Mouse (Mus musculus): ENCODE results near the gene Pet100. TPM values are rescaled to one million over a fixed set of nuclear protein-coding genes. Genes with fewer than 3 reads are reported as not detected.

The Pet100 gene
- polyA plus RNA-seq, 1 experiment = not detected

DNA sequence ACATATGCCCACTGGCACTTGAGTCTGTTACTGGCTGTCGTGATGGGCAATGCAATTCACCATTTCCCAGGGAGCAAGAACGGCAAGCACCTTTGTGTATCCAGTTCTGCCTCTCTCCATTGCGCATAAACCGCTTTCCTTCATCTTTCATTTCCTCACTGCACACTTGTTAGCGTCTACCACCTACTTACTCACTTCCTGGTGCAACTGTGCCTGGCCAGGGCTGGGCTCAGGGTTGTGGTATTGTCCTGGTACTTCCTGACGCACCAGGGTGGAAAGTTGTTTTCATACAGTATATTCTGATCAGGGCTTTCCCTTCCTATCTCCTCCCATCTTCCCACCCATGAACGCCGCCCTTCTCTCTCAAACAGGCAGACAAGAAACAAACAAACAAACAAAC, 39.5 kb downstream of the Pet100 start:
- TF ChIP-seq CTCF (IDR thresholded peaks at IDR 0.05; ENCODE audit: insufficient read depth, low read depth, low read length) = no peak
- no peak for TF ChIP-seq POLR2A (IDR thresholded peaks at IDR 0.05; ENCODE audit: insufficient read depth, low read depth, low read length)
- 77% methylated on average over 8 of the region's 8 CpGs for WGBS
- H3K27ac ChIP-seq (ENCODE audit: insufficient read depth, low read depth, low read length) = no peak overlapping the region
- H3K4me3 ChIP-seq (ENCODE audit: insufficient read depth, low read depth, low read length) = no peak overlapping the region
- H3K4me1 ChIP-seq (ENCODE audit: control insufficient read depth, insufficient read depth, low read length) = peaks cover 4% of the 10 kb centered on the region; the same call in 1 of the 2 replicates

DNA sequence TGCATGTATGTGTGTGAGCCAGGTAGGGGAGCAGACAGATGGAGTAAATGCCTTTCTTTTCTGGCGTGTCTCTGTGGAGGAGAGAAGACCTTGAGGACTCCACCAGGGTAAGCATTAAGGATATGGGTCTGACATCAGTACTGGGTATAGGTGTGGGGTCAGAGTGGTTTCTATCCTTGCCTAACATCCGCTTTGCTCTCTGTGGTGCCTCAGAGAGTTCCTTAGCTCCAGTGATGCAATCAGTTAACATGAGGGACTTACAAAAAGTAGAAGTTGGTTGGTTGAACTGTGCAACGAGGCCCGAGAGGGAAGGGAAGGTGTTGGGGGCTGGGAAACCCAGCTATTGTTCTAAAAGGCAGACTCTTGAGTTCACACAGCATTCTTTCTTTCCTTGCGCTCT, 43.1 kb downstream of the Pet100 start:
- H3K27ac ChIP-seq (ENCODE audit: insufficient read depth, low read depth, low read length) = no peak overlapping the region
- TF ChIP-seq CTCF (IDR thresholded peaks at IDR 0.05; ENCODE audit: insufficient read depth, low read depth, low read length) = no peak
- no peak for TF ChIP-seq POLR2A (IDR thresholded peaks at IDR 0.05; ENCODE audit: insufficient read depth, low read depth, low read length)
- no peak overlapping the region for H3K4me3 ChIP-seq (ENCODE audit: insufficient read depth, low read depth, low read length)
- H3K4me1 ChIP-seq (ENCODE audit: control insufficient read depth, insufficient read depth, low read length) = no peaks in the 10 kb centered on the region
- 52% methylated on average over 5 of the region's 5 CpGs for WGBS

DNA sequence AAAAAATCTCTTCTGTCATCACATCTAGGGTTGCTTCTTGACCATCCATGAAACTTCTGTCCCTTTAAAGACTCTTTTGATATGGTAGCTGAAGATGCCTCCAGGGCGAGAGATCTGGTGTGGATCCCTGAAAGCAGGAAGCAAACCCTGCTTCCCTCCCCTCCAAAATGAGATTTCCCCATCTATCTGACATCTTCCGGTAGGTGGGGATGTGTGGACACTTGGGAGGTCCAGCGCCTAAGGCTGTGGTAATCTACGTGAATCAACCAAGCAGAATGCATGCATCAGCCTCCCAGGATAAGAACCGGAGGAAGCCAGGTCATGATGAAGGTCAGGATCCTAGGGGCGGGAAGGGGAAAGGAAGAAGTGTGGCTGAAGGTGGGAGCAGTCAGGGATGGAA, 44.2 kb downstream of the Pet100 start, which contains the start of gene Mcemp1:
Gene Mcemp1, plus strand, starts transcription at position 248 of the 400 bp plus-strand sequence.
- Histone ChIP-seq H3K27ac (ENCODE audit: insufficient read depth, low read depth, low read length) (no peak within 1 kb of the TSS), H3K4me1 (ENCODE audit: control insufficient read depth, insufficient read depth, low read length) (no peaks in the 10 kb centered on the region), H3K4me3 (ENCODE audit: insufficient read depth, low read depth, low read length) (no peak within 1 kb of the TSS)
- TF ChIP-seq POLR2A (IDR thresholded peaks at IDR 0.05; ENCODE audit: insufficient read depth, low read depth, low read length) = no peak
- no peak for TF ChIP-seq CTCF (IDR thresholded peaks at IDR 0.05; ENCODE audit: insufficient read depth, low read depth, low read length)
- 83% methylated on average over 6 of the region's 6 CpGs for WGBS

DNA sequence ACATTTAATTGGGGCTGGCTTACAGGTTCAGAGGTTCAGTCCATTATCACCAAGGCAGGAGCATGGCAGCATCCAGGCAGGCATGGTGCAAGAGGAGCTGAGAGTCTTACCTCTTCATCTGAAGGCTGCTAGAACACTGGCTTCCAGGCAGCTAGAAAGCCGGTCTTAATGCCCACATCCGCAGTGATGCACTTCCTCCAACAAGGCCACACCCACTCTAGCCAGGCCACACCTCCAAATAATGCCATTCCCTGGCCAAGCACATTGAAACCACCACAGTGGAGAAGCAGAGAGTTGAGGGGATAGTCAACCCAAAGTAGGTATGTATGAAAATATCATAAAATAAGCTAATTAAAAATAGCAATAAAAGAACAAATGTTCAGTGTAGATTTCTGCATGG, 49.0 kb downstream of the Pet100 start:
- WGBS = 78% methylated on average over 2 of the region's 2 CpGs
- no peak for TF ChIP-seq POLR2A (IDR thresholded peaks at IDR 0.05; ENCODE audit: insufficient read depth, low read depth, low read length)
- no peak for TF ChIP-seq CTCF (IDR thresholded peaks at IDR 0.05; ENCODE audit: insufficient read depth, low read depth, low read length)
- H3K4me1 ChIP-seq (ENCODE audit: control insufficient read depth, insufficient read depth, low read length) = no peaks in the 10 kb centered on the region
- no peak overlapping the region for H3K27ac ChIP-seq (ENCODE audit: insufficient read depth, low read depth, low read length)
- no peak overlapping the region for H3K4me3 ChIP-seq (ENCODE audit: insufficient read depth, low read depth, low read length)

DNA sequence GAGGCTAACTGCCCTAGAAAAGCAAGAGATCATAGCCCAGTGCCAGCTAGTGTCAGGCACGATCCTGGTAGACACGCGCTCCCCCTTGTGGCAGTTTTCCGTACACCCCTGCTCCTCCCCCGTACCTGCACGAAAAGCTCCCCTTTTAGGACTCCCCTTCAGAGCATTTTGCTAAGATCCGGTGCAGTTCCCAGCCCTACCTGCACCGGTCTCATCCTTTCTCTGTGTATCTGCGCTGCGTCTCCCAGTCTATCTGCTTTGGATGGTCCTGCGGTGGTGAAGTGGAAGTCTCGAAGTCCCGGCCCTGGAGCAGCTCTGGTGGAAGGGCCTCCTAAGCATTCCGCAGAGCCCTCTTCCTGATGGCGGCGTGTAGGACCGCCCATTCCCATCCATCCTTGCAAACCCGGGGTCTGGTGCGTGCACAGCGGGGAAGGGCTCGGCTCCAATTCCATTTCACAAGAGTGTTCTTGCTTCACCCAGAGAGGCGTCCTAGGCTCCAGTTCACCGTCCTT, 50.7 kb downstream of the Pet100 start, which contains the start of gene Fcor:
Gene Fcor, minus strand, starts transcription at position 383 of the 512 bp plus-strand sequence.
- peak; percentile 99 for TF ChIP-seq CTCF (IDR thresholded peaks at IDR 0.05; ENCODE audit: insufficient read depth, low read depth, low read length)
- TF ChIP-seq POLR2A (IDR thresholded peaks at IDR 0.05; ENCODE audit: insufficient read depth, low read depth, low read length) = 0 out of 2 replicates have a peak, but pooled peaks have one; percentile 47
- peak within 1 kb of the TSS; percentile 77 for H3K4me3 ChIP-seq (ENCODE audit: insufficient read depth, low read depth, low read length)
- peak within 1 kb of the TSS; percentile 95 for H3K27ac ChIP-seq (ENCODE audit: insufficient read depth, low read depth, low read length)
- H3K4me1 ChIP-seq (ENCODE audit: control insufficient read depth, insufficient read depth, low read length) = no peaks in the 10 kb centered on the region
- under 1% methylated on average over 23 of the region's 23 CpGs for WGBS

DNA sequence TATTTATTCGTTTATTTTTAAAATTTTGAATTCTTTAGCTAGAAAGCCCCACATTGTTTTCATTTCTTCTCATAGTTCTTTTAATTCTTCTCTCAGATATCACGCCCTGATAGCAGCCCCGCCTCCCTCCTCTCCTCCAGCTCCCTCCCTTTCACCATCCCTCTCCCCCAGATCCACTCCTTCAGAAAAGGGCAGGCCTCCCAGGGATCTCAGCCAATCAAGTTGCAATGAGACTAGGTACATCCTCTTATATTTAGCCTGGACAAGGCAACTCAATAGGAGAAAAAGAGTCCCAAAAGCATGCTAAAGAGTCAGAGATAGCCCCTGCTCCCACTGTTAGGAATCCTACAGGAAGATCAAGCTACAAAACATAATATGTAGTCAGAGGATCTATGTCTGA, 53.3 kb downstream of the Pet100 start:
- 56% methylated on average over 3 of the region's 3 CpGs for WGBS
- TF ChIP-seq POLR2A (IDR thresholded peaks at IDR 0.05; ENCODE audit: insufficient read depth, low read depth, low read length) (no peak), CTCF (IDR thresholded peaks at IDR 0.05; ENCODE audit: insufficient read depth, low read depth, low read length) (no peak)
- Histone ChIP-seq H3K4me1 (ENCODE audit: control insufficient read depth, insufficient read depth, low read length) (peaks cover 15% of the 10 kb centered on the region; the same call in 1 of the 2 replicates), H3K27ac (ENCODE audit: insufficient read depth, low read depth, low read length) (no peak overlapping the region), H3K4me3 (ENCODE audit: insufficient read depth, low read depth, low read length) (no peak overlapping the region)

Other genes with a start within 250 kb of the Pet100 start
- gene Arhgef18, start 228.5 kb upstream of the Pet100 start, polyA plus RNA-seq (2012; ENCODE audit: insufficient read depth, insufficient read length, low replicate concordance, missing spikeins) = not detected in 2 replicates
- gene Pex11g, start 153.9 kb upstream of the Pet100 start, polyA plus RNA-seq (2012; ENCODE audit: insufficient read depth, insufficient read length, low replicate concordance, missing spikeins) = not detected in 2 replicates
- not detected in 2 replicates for gene Tex45, start 150.7 kb upstream of the Pet100 start, polyA plus RNA-seq (2012; ENCODE audit: insufficient read depth, insufficient read length, low replicate concordance, missing spikeins)
- not detected in 2 replicates for gene Zfp358, start 128.4 kb upstream of the Pet100 start, polyA plus RNA-seq (2012; ENCODE audit: insufficient read depth, insufficient read length, low replicate concordance, missing spikeins)
- 296 TPM in 1 of 2 replicates, not detected in the other for gene Mcoln1, start 121.1 kb upstream of the Pet100 start, polyA plus RNA-seq (2012; ENCODE audit: insufficient read depth, insufficient read length, low replicate concordance, missing spikeins)
- gene Pnpla6, start 106.2 kb upstream of the Pet100 start, polyA plus RNA-seq (2012; ENCODE audit: insufficient read depth, insufficient read length, low replicate concordance, missing spikeins) = not detected in 2 replicates
- not detected in 2 replicates for gene C330021F23Rik, start 53.6 kb upstream of the Pet100 start, polyA plus RNA-seq (2012; ENCODE audit: insufficient read depth, insufficient read length, low replicate concordance, missing spikeins)
- not detected in 2 replicates for gene Camsap3, start 34.3 kb upstream of the Pet100 start, polyA plus RNA-seq (2012; ENCODE audit: insufficient read depth, insufficient read length, low replicate concordance, missing spikeins)
- gene Xab2, start 232 bp upstream of the Pet100 start, polyA plus RNA-seq (2012; ENCODE audit: insufficient read depth, insufficient read length, low replicate concordance, missing spikeins) = not detected in 2 replicates
- not detected in 2 replicates for gene Pcp2, start 4.0 kb downstream of the Pet100 start, polyA plus RNA-seq (2012; ENCODE audit: insufficient read depth, insufficient read length, low replicate concordance, missing spikeins)
- gene Stxbp2, start 9.4 kb downstream of the Pet100 start, polyA plus RNA-seq (2012; ENCODE audit: insufficient read depth, insufficient read length, low replicate concordance, missing spikeins) = not detected in 2 replicates
- not detected in 2 replicates for gene Retn, start 34.2 kb downstream of the Pet100 start, polyA plus RNA-seq (2012; ENCODE audit: insufficient read depth, insufficient read length, low replicate concordance, missing spikeins)
- not detected in 2 replicates for gene Mcemp1, start 44.2 kb downstream of the Pet100 start, polyA plus RNA-seq (2012; ENCODE audit: insufficient read depth, insufficient read length, low replicate concordance, missing spikeins)
- gene Fcor, start 50.8 kb downstream of the Pet100 start, polyA plus RNA-seq (2012; ENCODE audit: insufficient read depth, insufficient read length, low replicate concordance, missing spikeins) = not detected in 2 replicates
- not detected in 2 replicates for gene Trappc5, start 54.8 kb downstream of the Pet100 start, polyA plus RNA-seq (2012; ENCODE audit: insufficient read depth, insufficient read length, low replicate concordance, missing spikeins)
- gene Fcer2a, start 72.6 kb downstream of the Pet100 start, polyA plus RNA-seq (2012; ENCODE audit: insufficient read depth, insufficient read length, low replicate concordance, missing spikeins) = not detected in 2 replicates
- gene Clec4g, start 99.1 kb downstream of the Pet100 start, polyA plus RNA-seq (2012; ENCODE audit: insufficient read depth, insufficient read length, low replicate concordance, missing spikeins) = not detected in 2 replicates
- not detected in 2 replicates for gene Cd209a, start 127.4 kb downstream of the Pet100 start, polyA plus RNA-seq (2012; ENCODE audit: insufficient read depth, insufficient read length, low replicate concordance, missing spikeins)
- gene Cd209e, start 232.8 kb downstream of the Pet100 start, polyA plus RNA-seq (2012; ENCODE audit: insufficient read depth, insufficient read length, low replicate concordance, missing spikeins) = not detected in 2 replicates